Mouse (Mus musculus): ENCODE data around the gene Sap25.

DNA sequence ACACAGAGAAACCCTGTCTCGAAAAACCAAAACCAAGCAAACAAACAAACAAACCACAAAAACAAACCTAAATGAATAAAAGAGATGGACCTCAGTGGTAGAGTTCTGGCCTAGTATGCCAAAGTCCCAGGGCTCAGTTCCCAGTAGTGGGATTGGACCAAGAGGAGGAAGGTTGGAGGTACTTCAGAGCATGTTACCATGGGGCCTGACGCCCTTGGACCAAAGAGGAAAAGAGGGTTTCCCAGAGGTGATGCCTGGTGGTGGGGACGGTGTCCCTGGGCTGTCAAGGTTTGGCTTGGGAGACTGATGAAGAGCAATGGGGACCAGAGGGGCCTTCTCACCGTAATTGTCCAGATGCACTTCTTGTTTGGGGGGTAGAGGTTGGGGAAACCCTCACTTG, 31.1 kb upstream of the Sap25 start:
- TF ChIP-seq EP300 (IDR thresholded peaks at IDR 0.05; ENCODE audit: low read depth) (no peak), CTCF (IDR thresholded peaks at IDR 0.05; ENCODE audit: low read depth) (no peak)

Data from liver, embryonic 14.5 days (tissue).